Mouse (Mus musculus) erythroid progenitor cell, adult 5-6 weeks (primary cell): ENCODE results near the gene Nap1l1. TPM values are rescaled to one million over a fixed set of nuclear protein-coding genes. Genes with fewer than 3 reads are reported as not detected.
A peak's percentile ranks its signal among the peaks of the same experiment; 100 is the strongest.
"Not testable (repeated sequence)": the region's sequence is repeated elsewhere in the genome, so short reads cannot be mapped to it uniquely, and the experiment has no call there.

Experiments used
- ATAC-seq: replicated peaks from 2 replicates; pipeline ENCODE4 v1.8.0; 2016; ENCODE audit warnings: moderate number of reproducible peaks, mild to moderate bottlenecking, moderate TSS enrichment, inconsistent platforms; ENCODE audit not compliant: poor library complexity, low FRiP score, severe bottlenecking
- total RNA-seq, 2 experiments: library from RNA; stranded (forward) in 1 of 2; stranded (reverse) in 1 of 2; fragments of 150-400 nt in 1 of 2; fragments of 186-747, 209-891 nt in 1 of 2; gene quantifications; 2 replicates each; pipeline versions ENCODE4 v1.2.3 to v1.2.4; 2015 to 2017; ENCODE audit warnings: low replicate concordance in 2 of 2

The Nap1l1 gene
- total RNA-seq, 2 experiments from 2014 or later, result 170 to 199 TPM

GRCm38 (mm10) chr10:111476301-111476700 lies 3.3 kb downstream of the Nap1l1 start:
- ATAC-seq, result no peak

- no peak for ATAC-seq
Observed at GRCm38 (mm10) chr10:111476989-111477510, 4.0 kb downstream of the Nap1l1 start.

GRCm38 (mm10) chr10:111479599-111479998 lies 6.6 kb downstream of the Nap1l1 start:
- ATAC-seq, result no peak

GRCm38 (mm10) chr10:111482654-111483053 lies 9.6 kb downstream of the Nap1l1 start:
- ATAC-seq, result no peak

GRCm38 (mm10) chr10:111484079-111484478 lies 11.1 kb downstream of the Nap1l1 start:
- ATAC-seq, result no peak

- no peak for ATAC-seq
Observed at GRCm38 (mm10) chr10:111488793-111489192, 15.8 kb downstream of the Nap1l1 start.

- ATAC-seq, result not testable (repeated sequence)
Observed at GRCm38 (mm10) chr10:111490079-111490478, 17.1 kb downstream of the Nap1l1 start.

GRCm38 (mm10) chr10:111495888-111496287 lies 22.9 kb downstream of the Nap1l1 start:
- ATAC-seq, result no peak

- no peak for ATAC-seq
Observed at GRCm38 (mm10) chr10:111499892-111500291, 26.9 kb downstream of the Nap1l1 start.

- peak; percentile 62 for ATAC-seq
Observed at GRCm38 (mm10) chr10:111503071-111503470, 30.0 kb downstream of the Nap1l1 start.

- no peak for ATAC-seq
Observed at GRCm38 (mm10) chr10:111503716-111504115, 30.7 kb downstream of the Nap1l1 start.

- no peak for ATAC-seq
Observed at GRCm38 (mm10) chr10:111504606-111505005, 31.6 kb downstream of the Nap1l1 start.

- no peak for ATAC-seq
Observed at GRCm38 (mm10) chr10:111505406-111505805, 32.4 kb downstream of the Nap1l1 start.

- peak; percentile 85 for ATAC-seq
Observed at GRCm38 (mm10) chr10:111506101-111506925, 33.3 kb downstream of the Nap1l1 start, which contains the start of gene Phlda1. Gene Phlda1, plus strand, starts transcription at chr10:111506286.

GRCm38 (mm10) chr10:111506926-111507459 lies 34.0 kb downstream of the Nap1l1 start:
- 0 out of 2 replicates have a peak, but pooled peaks have one; percentile 1 for ATAC-seq

- ATAC-seq, result no peak
Observed at GRCm38 (mm10) chr10:111507460-111508211, 34.6 kb downstream of the Nap1l1 start.

- ATAC-seq, result no peak
Observed at GRCm38 (mm10) chr10:111508324-111509080, 35.5 kb downstream of the Nap1l1 start.

- no peak for ATAC-seq
Observed at GRCm38 (mm10) chr10:111509103-111509784, 36.2 kb downstream of the Nap1l1 start.

- ATAC-seq, result no peak
Observed at GRCm38 (mm10) chr10:111509981-111510380, 37.0 kb downstream of the Nap1l1 start.
